Mouse (Mus musculus) gastrocnemius, postnatal 10 days (tissue): ENCODE measurements around the gene Celf2. TPM values are rescaled to one million over a fixed set of nuclear protein-coding genes. Genes with fewer than 3 reads are reported as not detected.

Source experiments
- DNase-seq: peaks from one replicate; pipeline ENCODE4 v3.0.0; 2021; ENCODE audit warnings: mixed read lengths
- total RNA-seq, 2 experiments: library from RNA; stranded (reverse); gene quantifications; 2 replicates each; pipeline ENCODE4 v1.2.3; 2021

Gene Celf2
- total RNA-seq, 2 experiments from 2014 or later = 73.2 to 82.2 TPM

DNA sequence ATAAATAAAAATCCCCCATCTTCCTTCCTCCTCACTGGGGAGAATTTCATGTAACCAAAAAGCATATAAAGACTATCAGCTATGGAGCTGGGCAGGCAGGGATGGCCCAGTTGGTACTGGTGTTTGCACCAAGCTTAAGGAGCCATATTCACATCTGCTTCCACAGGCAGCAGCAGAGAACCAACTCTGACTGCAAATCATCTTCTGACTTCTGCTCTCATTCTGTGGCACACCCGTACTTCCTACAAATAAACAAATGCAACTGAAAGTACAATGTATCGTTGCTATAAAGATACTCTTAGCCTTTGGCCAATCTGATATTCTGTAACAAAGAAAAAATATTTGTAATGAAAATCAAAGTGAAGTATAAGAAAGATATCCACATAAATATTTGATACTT is 819.7 kb downstream of the Celf2 start:
- DNase-seq = no peak

DNA sequence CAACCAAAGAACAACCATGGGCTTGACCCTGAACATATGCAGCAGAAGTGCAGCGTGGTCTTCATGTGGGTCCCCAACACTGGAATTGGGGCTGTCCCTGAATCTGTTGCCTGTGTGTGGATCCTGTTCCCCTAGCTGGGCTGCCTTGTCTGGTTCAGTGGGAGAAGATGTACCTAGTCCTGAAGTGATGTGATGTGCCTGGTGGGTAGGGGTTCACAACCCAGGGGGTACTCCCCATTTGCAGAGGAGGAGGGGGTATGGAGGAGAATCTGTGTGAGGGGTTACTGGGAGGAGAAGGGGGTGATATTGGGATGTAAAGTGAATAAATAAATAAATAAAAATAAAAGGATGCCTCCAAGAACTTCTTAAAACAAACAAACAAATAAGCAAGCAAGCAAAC is 831.1 kb downstream of the Celf2 start:
- DNase-seq = no peak

DNA sequence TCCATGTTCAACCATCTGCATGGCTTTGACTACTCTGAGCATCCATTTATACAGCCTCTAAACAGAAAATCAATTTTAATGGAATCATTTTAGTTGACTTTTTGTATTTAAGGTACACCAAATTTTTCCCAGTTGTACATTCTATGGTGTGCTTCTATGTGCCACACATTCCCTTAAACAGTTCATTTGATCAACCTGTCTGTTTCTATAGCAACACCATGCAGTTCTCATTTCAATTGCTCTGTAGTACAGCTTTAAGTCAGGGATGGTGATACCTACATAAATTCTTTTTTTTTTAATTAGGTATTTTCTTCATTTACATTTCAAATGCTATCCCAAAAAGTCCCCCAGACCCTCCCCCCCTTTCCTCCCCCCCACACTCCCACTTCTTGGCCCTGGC is 831.9 kb downstream of the Celf2 start:
- no peak for DNase-seq

DNA sequence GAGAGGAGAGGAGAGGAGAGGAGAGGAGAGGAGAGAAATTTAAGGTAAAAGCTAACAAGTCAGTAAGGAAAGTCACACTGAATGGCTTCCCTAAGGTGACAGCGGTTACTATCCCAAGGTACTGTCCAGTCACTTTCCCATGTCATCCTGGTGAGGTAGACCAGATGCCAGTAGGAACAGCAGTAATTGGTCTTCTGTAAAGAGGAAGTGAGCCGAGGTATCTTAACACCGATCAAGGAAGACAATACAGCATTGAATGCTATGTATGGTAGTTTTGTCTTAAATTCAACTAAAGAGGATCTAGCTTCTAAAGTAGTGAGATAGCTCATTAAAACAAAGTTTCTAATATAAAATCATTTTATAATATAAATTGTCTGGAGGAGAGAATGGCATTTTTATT is 835.0 kb downstream of the Celf2 start:
- no peak for DNase-seq

DNA sequence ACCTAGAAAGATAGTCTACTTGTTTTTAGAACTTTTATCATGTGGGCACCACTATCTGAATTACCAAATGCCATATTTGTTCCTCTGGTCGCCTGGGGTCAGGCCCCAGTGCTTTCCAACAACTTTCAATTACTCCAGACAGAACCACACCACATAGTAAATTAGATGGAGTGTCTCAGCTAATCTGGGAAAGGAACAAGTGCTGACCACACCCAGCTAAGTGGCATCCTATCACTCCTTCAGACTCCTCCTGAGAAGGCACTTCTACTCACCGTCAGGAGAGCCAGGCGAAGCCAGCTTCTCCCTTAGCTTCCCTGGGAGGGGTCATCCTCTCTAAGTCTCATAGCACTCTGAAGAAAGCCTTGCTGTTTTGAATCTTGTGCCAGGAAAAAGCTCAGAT is 835.9 kb downstream of the Celf2 start:
- DNase-seq = no peak

DNA sequence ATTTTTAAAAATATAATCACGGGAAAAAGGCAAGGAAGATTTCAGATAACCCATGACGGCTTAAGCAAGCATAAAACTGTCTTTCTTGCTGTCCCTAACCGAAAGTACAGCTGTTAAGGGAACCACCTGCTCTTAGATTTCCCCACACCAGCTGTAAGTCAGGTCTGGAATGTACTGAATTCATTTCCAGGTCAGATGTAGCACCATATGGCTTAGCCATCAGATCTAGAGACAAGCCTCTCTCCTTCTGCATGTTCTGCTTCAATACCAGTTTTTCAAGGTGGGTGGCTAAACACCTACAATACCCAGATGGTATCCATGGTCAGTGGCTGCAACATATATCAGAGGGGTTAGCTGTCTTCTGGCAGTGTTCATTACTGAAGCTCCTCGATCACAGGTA is 841.8 kb downstream of the Celf2 start:
- no peak for DNase-seq

DNA sequence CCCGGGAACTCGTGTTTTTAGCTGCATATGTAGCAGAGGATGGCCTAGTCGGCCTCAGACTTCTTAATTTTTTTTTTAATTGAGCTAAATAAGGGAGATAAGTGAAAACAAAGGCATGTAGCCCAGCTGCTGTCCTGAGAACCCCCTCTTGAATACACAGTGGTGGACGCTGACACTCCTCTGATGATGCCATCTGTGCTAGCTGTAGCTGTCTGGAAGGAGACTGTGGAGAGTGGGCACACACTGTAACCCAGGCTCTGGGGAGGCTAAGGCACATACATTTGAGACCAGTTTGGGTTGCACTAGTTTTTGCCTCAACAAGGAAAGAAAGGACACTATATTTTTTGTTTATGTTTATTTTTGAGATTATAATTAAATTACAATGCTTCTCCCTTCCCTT is 849.5 kb downstream of the Celf2 start:
- no peak for DNase-seq

DNA sequence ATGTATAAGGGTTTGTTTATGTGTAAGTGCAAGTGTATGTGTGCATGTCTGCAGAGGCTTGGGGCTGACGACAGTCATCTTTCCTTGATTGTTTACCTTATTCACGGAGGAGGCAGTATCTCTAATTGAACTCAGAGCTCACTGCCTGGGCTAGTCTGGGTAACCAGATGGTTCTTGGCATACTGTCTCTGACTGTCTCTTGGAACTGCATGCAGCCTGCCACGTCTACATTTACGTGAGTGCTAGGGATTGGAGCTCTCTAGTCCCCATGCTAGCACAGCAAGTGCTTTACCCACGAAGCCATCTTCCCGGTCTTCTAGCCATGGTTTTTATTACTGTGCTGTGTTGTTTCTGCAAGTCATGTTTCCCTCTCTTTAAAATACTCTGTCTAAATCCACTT is 855.6 kb downstream of the Celf2 start:
- no peak for DNase-seq

DNA sequence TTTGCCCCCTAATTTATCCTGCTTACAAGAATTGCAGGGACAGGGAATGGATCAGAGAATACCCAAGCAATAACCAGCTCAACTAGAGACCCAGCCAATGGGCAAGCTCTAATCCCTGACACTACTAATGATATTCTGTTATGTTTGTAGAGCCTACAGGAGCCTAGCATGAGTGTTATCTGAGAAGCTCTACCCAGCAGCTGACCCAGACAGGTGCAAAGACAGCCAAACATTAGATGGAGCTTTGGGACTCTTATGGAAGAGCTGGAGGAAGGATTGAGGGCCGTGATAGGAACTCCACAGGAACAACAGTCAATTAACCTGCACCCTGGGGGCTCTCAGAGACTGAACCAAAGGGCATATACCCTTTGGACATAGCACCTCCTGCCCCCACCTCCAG is 857.7 kb downstream of the Celf2 start:
- DNase-seq = no peak

DNA sequence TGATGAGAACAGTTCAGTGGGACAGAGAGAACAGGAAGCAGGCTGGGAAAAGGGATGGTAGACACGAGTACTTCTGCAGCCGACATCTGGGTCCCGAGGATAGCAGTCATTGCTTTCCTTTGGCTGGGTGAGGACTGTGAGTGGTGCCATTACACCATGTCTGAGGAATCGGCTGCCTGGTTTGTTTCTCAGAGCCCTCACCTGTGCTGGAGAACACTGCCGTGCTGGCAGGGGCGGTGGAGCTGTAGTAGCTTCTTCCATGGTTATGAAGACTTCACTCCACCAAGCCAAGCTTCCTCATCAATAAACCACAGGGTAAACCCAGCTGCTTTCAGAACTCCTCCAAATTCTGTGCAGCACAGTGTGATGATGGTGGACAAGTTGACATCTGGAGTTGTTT is 860.5 kb downstream of the Celf2 start:
- DNase-seq = no peak

DNA sequence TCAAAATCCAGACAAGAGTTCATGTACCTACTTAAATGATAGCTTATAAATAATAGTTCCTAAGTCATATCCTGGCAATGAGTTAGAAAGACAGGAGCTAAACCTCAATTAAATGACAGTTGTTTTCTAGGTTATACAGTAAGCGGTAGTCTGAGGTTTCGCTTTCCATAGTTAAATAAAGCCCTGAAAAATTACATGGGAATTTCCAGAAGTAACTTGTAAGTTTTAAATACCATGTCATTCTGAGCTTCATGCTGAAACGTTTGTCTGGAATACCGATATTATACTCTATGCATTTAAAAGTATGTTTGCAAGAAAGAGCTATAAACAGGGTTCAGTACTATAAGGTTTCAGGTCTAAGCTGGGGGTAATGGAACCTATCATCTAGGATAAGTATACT is 862.3 kb downstream of the Celf2 start:
- no peak for DNase-seq

DNA sequence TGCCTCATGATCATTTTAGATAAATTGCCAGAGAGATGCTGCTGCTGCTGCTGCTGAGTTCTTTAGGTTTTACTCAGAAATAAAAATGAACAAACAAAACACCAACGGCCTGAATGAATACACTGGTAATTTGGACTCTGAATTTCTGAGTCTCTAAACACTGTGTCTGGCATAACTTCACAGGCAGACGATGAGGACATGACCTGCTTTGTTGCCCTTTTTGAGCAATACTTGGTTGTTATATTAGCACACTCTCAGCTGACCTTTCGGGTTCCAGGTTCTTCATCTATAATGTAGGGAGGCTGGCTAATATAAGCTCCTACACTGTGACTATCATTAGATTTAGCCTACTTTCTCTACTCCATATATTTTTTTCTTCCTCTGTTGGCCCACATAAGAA is 863.0 kb downstream of the Celf2 start:
- DNase-seq = no peak

DNA sequence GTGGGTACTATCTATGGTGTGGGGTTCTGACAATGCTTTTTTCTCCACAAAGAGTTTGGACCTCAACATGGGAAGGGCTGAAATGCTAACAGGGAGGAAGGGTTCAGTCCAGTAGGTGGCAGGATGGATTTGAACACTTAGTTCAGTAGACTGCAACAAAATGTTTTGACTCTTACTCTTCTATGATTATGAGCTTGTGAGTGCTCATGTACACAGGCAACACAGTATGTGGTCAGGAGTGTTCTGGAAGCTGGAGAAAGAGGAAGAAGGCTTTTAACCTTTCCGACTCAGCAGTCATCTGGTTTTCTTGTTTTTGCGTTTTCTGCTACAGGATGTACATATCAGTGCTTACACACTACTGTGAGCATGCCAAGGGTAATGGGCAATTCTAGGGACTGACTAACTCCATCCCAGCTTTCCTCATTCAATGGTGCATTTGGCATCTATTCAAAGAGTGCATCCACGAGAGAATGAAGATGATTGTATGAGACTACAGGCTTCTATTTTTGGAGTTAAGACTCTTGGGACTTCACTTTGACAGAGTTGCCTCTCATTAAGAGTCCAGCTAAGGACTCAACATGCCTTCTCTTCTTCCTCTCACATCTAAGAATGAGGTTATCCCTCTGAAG is 867.0 kb downstream of the Celf2 start:
- DNase-seq = no peak

DNA sequence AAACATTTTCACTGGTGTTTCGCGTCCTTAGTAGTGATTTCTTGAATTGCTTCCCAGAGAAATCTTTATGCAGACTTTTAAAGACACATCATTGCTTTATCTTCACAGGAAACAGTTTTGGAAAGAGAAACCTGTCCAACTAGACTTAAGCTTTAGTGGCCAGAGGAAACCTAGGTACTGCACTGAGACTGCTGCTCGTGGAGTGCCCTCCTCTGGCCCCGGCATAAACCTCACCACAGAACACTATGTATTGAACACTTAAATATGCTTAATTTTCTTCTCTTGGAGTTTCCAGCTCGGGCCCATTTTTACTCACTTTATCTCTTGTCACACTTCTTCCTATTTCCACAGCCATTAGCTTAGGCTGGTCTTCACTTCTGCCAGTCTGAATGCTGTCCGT is 870.0 kb downstream of the Celf2 start:
- DNase-seq = no peak

DNA sequence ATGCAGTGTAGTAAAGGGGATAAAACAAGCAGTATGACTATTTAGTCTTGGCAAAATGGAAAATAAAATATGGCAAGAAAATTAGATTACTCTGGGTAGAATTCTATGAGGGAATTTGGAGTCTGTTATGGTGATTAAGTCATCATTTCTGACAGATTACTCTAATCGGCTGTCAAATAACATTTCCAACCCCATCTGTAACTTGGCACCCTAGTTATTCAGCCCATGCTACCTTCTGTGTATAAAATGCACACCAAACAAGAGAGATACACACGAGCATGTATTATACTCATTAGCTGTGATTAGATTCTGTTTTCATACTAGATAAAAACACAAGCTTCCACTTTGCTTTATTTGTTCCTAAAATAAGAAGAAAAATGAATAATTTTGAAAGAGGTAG is 872.2 kb downstream of the Celf2 start:
- no peak for DNase-seq

DNA sequence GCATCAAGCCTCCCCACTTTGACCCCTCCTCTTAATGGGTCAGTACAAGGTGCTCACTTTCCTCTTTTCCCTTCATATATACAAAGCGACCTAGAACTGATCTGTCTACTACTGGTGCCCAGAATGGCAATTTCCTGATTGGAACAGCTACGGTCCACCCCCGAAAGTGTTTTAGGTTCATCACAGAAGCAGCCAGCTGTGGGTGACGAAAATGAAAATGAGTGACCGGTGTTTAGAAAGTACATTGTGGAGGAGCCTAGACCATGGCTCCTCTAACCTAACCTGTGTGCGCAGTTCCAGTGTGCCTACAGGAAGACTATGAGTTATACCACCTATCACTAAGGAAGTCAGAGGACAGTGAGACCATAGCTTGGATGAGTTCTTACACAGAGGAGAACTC is 874.5 kb downstream of the Celf2 start:
- DNase-seq = no peak

DNA sequence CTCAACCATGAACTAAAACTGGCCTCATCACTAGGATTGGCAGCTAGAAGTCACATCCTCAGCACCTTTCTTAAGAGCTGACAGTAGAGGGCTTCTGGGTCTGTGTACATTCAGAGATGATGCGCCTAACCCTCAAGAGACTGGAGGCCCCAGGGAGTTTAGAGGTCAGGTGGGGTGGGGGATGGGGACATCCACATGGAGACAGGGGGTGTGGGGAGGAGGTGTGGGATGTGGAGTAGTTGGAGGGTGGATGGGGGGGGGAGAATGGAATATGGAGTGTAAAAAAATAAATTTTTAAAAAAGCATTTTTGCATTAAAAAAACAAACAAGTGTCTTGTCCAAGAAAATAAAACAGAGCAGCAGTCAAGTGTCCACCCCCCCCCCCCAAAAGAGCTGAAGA is 876.2 kb downstream of the Celf2 start:
- DNase-seq = no peak

DNA sequence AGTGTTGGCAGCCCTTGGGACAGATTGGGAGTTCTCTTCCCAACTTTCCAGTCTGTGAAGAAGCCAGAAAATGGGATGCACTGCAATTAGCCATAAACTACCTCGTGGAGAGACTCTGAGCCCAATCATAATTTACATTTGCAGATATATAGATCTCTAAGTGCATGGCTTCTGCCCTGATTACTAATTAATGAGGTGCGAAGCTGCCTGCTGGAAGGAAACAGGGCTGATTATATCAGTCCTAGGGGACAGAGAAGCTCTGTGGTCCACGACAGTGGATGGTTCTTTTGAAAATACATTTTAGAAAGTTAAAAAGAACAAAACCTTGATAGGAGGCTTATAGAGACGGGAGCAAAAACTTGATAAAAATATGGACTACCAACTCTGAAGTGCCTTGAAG is 885.6 kb downstream of the Celf2 start:
- no peak for DNase-seq

DNA sequence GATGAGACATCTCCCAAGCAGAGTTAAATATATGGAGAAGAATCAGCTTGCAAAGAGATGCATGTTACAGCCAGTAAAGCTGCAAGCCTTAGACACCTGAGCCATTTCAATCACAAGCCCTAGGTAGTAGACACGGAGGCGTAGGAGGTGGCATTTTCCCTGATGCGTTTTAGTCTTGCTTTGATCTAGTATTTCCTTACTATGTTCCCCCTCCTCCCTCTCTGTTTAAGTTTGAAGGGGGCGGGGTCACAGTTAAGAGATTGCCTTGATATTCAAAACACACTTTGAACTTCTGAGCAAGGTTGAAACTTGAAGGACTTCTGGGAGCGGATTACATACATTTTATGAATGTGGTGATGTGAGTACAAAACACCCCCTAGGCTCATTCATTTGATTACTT is 887.3 kb downstream of the Celf2 start:
- no peak for DNase-seq

DNA sequence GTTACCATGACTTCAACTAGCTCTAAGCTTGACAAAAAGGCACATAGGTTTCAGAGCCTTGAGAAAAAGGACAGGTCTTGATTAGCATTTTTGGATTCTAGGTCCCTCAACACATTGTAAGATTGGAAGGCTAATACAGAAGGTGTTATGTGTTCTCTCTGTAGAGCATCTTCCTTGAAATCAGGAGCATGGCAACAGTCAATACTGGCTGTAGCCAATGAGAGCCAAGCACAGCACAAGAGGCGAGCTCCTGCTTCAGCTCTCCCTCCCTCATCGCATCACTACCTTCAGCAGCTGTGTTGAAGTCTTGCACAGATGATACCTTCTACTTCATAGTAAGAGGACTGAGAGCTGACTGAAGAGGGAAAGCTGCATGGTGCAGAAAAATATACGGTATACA is 890.5 kb downstream of the Celf2 start:
- DNase-seq = no peak

DNA sequence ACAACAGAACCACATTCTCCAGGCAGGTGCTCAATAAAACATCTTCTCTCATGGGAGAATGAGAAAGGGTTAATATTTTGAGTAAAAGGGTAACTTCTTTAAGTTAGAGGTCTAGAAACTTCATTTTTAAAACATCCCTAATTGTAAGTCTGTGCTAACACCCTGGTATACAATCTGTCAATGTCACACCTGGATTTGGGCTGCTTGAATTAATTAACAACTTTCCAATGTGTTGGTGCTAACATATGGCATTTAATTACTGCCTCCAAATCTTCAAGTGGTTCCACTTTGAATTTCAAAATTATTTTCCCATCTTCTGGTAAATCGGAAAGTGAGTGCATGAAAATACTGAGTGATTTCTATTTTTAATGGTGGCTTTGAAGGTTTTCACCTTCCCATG is 890.9 kb downstream of the Celf2 start:
- no peak for DNase-seq

DNA sequence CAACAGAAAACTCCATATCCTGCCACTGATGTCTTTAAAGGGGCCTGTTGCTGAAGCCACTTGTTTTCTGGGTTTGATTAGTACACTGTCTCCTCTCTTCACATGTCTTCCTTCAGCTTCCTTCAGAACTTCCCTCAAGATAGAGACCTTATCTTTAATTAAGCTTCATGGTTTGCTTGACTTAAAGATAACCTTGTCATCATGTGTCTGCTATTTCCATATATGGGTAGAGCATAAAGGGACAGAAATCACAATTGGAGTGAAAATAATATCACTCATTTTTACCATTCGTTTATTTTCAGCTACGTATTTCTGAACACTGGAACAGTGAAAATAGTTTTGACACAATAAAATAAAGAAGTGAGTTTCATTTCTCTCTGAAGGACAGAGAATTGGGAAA is 905.0 kb downstream of the Celf2 start:
- no peak for DNase-seq

DNA sequence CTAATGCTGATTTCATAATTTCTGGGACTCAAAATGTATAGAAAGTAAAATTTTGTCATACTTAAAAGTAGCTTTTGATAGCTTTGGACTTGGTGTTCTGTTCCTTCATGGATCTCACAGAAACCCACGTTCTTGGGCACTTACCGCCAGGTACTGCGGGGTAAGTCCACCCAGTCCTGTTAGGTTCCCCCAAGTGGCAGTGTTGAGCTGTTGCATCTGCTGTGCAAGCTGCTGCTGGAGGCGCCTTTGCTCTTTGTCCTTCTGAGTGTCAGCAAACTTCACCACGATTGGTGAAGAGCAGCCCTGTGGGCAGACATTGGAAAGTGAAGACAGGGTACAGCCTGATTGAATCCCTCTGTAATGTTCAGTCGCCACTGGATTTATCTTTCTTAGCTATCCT is 905.5 kb downstream of the Celf2 start:
- no peak for DNase-seq

DNA sequence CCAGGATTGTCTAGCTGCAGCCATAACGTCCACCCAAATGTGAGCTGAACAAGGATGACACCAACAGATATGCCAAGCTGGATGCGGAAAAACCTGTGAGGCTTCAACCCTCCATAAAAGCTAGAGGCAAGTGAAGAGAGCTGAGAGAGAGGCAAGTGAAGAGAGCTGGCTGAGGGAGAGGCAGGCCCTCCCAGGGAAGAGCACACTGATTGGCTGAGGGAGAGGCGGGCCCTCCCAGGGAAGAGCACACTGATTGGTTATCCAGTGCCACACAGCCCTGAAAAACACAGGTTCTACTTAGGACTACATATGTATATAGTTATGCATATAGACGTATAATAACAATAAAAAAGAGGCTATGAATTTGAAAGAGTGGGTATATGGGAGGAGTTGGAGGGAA is 907.2 kb downstream of the Celf2 start:
- no peak for DNase-seq

DNA sequence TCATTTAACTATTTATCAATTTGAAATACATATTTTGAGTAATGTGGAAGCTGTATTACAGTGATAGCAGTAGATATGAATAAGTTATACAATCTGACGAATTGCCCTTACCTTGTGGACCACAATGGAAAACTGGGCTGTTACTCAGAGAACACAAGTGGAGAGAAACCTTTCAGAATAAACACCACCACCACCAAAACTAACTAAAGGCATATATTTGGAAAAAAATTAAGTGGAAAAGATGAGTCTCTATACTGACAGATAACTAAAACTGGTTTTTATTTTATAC is 910.5 kb downstream of the Celf2 start:
- no peak for DNase-seq
